Mouse (Mus musculus) E14TG2a.4 (cell line): ENCODE results near the gene Map10.
A peak's percentile ranks its signal among the peaks of the same experiment; 100 is the strongest.

Experiments
- H3K27me3 ChIP-seq: 2 replicates; pipeline ENCODE4 v1.6.1; 2014; ENCODE audit warnings: low read length, control low read depth; ENCODE audit not compliant: insufficient read depth
- H3K36me3 ChIP-seq: 2 replicates; pipeline ENCODE4 v1.6.1; 2014; ENCODE audit warnings: low read length, control low read depth; ENCODE audit not compliant: insufficient read depth
- H3K4me1 ChIP-seq: replicated peaks from 2 replicates; pipeline ENCODE4 v1.6.1; 2014; ENCODE audit warnings: low read depth, low read length, control low read depth
- H3K4me3 ChIP-seq: replicated peaks from 2 replicates; pipeline ENCODE4 v1.5.1; 2014; ENCODE audit warnings: mild to moderate bottlenecking, low read length
- H3K9me3 ChIP-seq: 2 replicates; pipeline ENCODE4 v1.6.1; 2014; ENCODE audit warnings: low read length, control low read depth
- CTCF ChIP-seq: conservative IDR thresholded peaks from 2 replicates; pipeline ENCODE4 v1.5.1; 2014; ENCODE audit warnings: low read length
- NANOG ChIP-seq: IDR thresholded peaks from 2 replicates; pipeline ENCODE4 v1.6.1; 2014; ENCODE audit warnings: borderline replicate concordance, low read length, mixed read lengths
- POU5F1 ChIP-seq: IDR thresholded peaks from 2 replicates; pipeline ENCODE4 v1.6.1; 2014; ENCODE audit warnings: low read length, borderline replicate concordance

The Map10 gene

DNA sequence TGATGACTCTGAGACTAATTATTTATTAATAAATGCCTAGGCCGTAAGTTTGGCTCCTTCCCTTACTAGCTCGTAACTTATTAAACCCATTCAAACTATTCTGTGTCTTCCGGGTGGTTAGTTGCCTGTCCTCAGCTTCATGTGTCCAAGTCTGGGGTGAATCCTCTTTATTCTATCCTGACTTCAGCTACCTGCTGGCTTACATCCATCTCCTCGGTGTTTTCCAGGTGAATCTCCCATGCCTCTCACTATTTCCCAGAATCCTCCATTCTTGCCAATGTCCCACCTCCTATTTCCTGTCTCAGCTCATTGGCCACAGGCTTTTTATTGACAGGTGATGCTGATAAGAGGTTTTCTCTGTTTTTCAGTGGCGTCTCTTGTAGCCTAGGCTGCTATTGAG lies 39.6 kb downstream of the Map10 start:
- no peaks in the 10 kb centered on the region for H3K36me3 ChIP-seq
- H3K27me3 ChIP-seq, result no peaks in the 10 kb centered on the region
- H3K4me1 ChIP-seq, result peaks cover 20% of the 10 kb centered on the region
- peaks cover 17% of the 10 kb centered on the region for H3K9me3 ChIP-seq
- no peak overlapping the region for H3K4me3 ChIP-seq
- TF ChIP-seq NANOG (no peak), CTCF (no peak), POU5F1 (no peak)

DNA sequence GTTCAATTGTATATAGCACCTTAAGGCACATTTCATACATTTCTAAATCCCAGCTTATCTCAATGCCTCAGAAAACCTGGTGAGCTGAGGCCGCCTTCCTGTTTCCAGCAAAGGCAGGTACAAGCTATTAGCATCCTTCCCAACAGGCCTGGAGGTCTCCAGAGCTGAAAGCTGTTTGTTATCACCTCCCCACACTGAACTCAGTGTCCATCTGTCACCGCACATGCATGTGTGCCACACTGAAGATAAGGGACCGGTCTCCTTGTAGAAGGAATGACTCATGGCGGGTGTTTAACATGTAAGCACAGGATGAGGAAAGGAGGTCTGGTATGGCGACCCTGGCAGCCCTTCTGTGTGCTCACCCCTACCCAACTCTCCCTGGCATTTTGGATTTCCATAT lies 41.9 kb downstream of the Map10 start:
- H3K4me3 ChIP-seq, result no peak overlapping the region

GRCm38 (mm10) chr8:125716211-125716610 lies 46.6 kb downstream of the Map10 start:
- Histone ChIP-seq H3K27me3 (no peaks in the 10 kb centered on the region), H3K9me3 (peaks cover 8% of the 10 kb centered on the region), H3K36me3 (no peaks in the 10 kb centered on the region), H3K4me1 (peaks cover 8% of the 10 kb centered on the region), H3K4me3 (no peak overlapping the region)
- no peak for TF ChIP-seq POU5F1
- TF ChIP-seq CTCF, result no peak
- TF ChIP-seq NANOG, result no peak

More for the DNA sequence above, 41.9 kb downstream of the Map10 start:
- Histone ChIP-seq H3K4me1 (no peaks in the 10 kb centered on the region), H3K9me3 (peaks cover 17% of the 10 kb centered on the region), H3K27me3 (no peaks in the 10 kb centered on the region), H3K36me3 (no peaks in the 10 kb centered on the region)
- TF ChIP-seq NANOG (no peak), POU5F1 (no peak), CTCF (no peak)

- Histone ChIP-seq H3K4me3 (no peak overlapping the region), H3K27me3 (no peaks in the 10 kb centered on the region), H3K36me3 (no peaks in the 10 kb centered on the region), H3K9me3 (peaks cover 8% of the 10 kb centered on the region), H3K4me1 (peaks cover 8% of the 10 kb centered on the region)
- TF ChIP-seq POU5F1, result no peak
- TF ChIP-seq NANOG, result no peak
- TF ChIP-seq CTCF, result no peak
These were observed 47.0 kb downstream of the Map10 start for GRCm38 (mm10) chr8:125716613-125717012.

DNA sequence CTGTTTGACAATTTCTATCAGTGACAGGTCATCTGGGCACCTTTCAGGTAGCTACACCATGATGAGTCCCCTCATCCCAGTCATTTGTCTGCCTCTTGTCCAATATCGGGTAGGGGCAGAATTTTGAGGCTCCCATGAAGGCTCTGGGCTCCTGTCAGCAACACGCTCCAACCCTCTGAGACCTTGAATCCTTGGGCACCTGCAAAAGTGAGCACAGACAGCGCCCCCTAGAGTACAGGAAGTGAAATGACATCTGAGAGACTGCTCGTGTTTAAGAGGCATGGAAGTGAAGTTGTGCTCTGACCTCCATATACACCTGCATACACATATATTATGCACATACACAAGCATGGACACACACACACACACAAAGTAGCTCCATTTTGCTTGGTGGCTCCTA lies 49.3 kb downstream of the Map10 start:
- Histone ChIP-seq H3K4me1 (peaks cover 12% of the 10 kb centered on the region), H3K4me3 (no peak overlapping the region), H3K36me3 (no peaks in the 10 kb centered on the region), H3K9me3 (peaks cover 3% of the 10 kb centered on the region; the same call in 1 of the 2 replicates), H3K27me3 (no peaks in the 10 kb centered on the region)
- TF ChIP-seq CTCF (peak; percentile 89), NANOG (no peak), POU5F1 (no peak)

- H3K4me1 ChIP-seq, result peaks cover 39% of the 10 kb centered on the region
- H3K27me3 ChIP-seq, result no peaks in the 10 kb centered on the region
- TF ChIP-seq CTCF (no peak), NANOG (no peak), POU5F1 (no peak)
- H3K36me3 ChIP-seq, result no peaks in the 10 kb centered on the region
- peaks cover 3% of the 10 kb centered on the region; the same call in 1 of the 2 replicates for H3K9me3 ChIP-seq
- H3K4me3 ChIP-seq, result no peak overlapping the region
These were observed 53.1 kb downstream of the Map10 start for GRCm38 (mm10) chr8:125722675-125723074.
